ENCODE assay signal across 16 mouse cellular contexts in the genomic region with DNA sequence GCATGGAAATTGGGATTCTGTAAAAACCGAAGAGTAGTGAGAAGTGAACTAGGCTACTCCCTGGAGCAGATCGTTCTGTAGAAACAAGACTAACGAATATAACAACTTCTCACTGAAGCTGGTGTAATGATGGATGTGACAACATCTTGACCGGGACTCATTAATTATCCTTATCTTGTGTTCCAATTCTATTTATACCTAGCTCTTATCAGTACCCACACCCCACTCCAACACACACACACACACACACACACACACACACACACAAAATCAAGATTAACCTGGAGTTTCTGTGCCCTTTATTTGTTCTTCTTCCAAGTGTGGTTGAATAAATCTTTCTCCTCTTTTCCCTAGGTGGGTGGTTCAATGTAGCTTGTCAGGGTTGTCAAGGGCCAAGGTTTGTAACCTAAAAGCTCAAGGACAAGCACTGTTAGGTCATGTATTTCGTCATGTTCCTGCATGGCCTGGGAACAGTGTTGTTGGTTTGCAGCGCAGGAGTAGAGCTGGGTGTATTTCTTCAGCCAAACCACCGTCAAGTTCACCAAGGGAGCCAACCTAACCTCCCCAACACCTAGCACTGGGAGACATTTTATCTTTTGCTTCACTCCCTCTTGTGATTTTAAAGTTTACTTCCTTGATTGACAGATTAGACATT.
"Had no signal": no experiment of that assay in that cellular context is flagged by ENCODE, and none has a peak within 500 bp of the region (broad histone marks: within the 10 kb centered on the region; RNA-seq: fewer than 3 reads in every experiment).

No protein-coding gene starts in this region.

- H3K9me3 ChIP-seq: limb, embryonic 15.5 days; liver, embryonic 15.5 days; neural tube, embryonic 13.5 days had no signal

- ATAC-seq: midbrain, embryonic 16.5 days had no signal

- H3K27me3 ChIP-seq: limb, embryonic 15.5 days; liver, embryonic 15.5 days; midbrain, embryonic 12.5 days; neural tube, embryonic 13.5 days had no signal

- H3K4me2 ChIP-seq: limb, embryonic 15.5 days; liver, embryonic 15.5 days; lung, embryonic 14.5 days; midbrain, embryonic 12.5 days; neural tube, embryonic 13.5 days had no signal

- H3K27ac ChIP-seq: kidney, postnatal 0 days; left cerebral cortex, adult 2 months; limb, embryonic 15.5 days; liver, embryonic 15.5 days; midbrain, embryonic 12.5 days; neural tube, embryonic 13.5 days had no signal

- H3K36me3 ChIP-seq: limb, embryonic 15.5 days; liver, embryonic 15.5 days; midbrain, embryonic 12.5 days; neural tube, embryonic 13.5 days had no signal

- H3K4me1 ChIP-seq: limb, embryonic 15.5 days; liver, embryonic 15.5 days; midbrain, embryonic 12.5 days; neural tube, embryonic 13.5 days had no signal

- H3K4me3 ChIP-seq: left cerebral cortex, adult 2 months; limb, embryonic 15.5 days; liver, embryonic 15.5 days; midbrain, embryonic 12.5 days; neural tube, embryonic 13.5 days had no signal

- DNase-seq: kidney, adult 11 months; kidney, adult 9 months; lung, embryonic 14.5 days; lung, postnatal 14 days; retina, postnatal 1 day; right cerebral cortex, postnatal 4 days; spleen, adult 18-20 months; thymus, adult 18-20 months; thymus, postnatal 14 days had no signal

- H3K9ac ChIP-seq: limb, embryonic 15.5 days; liver, embryonic 15.5 days; lung, embryonic 14.5 days; midbrain, embryonic 12.5 days; neural tube, embryonic 13.5 days had no signal
